Mouse (Mus musculus) gastrocnemius, postnatal 14 days (tissue): ENCODE data around the gene Cntn3. TPM values are rescaled to one million over a fixed set of nuclear protein-coding genes. Genes with fewer than 3 reads are reported as not detected.
"Not testable (repeated sequence)": the region's sequence is repeated elsewhere in the genome, so short reads cannot be mapped to it uniquely, and the experiment has no call there.

Experiments used
- DNase-seq: peaks from one replicate; pipeline ENCODE4 v3.0.0; 2021; ENCODE audit warnings: mixed read lengths
- intact Hi-C: fragments of 180-260 bp; cut with DNase I; formaldehyde crosslinking; loops from one replicate; pipeline ENCODE4 v1.15.1; 2025; ENCODE audit warnings: low total_unique reads
- long read RNA-seq, 2 experiments: library from polyadenylated mRNA; stranded (forward); transcript quantifications; one replicate each; pipeline ENCODE4 v2.0.0; 2021
- total RNA-seq, 2 experiments: library from RNA; stranded (reverse); gene quantifications; 2 replicates each; pipeline ENCODE4 v1.2.3; 2021

Gene Cntn3
- under 1 TPM; 0.08 to 0.09 TPM for total RNA-seq
- long read RNA-seq, experiment 1: 0 reads
- long read RNA-seq, experiment 2: 0 reads

GRCm38 (mm10) chr6:102573001-102573400 lies at the start of gene Cntn3:
Gene Cntn3 (minus strand): TSS chr6:102573101.
- intact Hi-C loops: not testable (repeated sequence)

GRCm38 (mm10) chr6:102600773-102601172 lies 27.9 kb upstream of the Cntn3 start:
- no peak for DNase-seq
- intact Hi-C loops: no loop called here

More at GRCm38 (mm10) chr6:102573001-102573400, at the start of gene Cntn3:
- not testable (repeated sequence) for DNase-seq

- intact Hi-C loops: no loop called here
- no peak for DNase-seq
These were observed 24.9 kb upstream of the Cntn3 start for GRCm38 (mm10) chr6:102597756-102598155.

GRCm38 (mm10) chr6:102590151-102590550 lies 17.2 kb upstream of the Cntn3 start:
- DNase-seq: no peak
- intact Hi-C loops: no loop called here

GRCm38 (mm10) chr6:102589311-102589710 lies 16.4 kb upstream of the Cntn3 start:
- intact Hi-C loops: no loop called here

GRCm38 (mm10) chr6:102586056-102586455 lies 13.2 kb upstream of the Cntn3 start:
- no peak for DNase-seq
- intact Hi-C loops: no loop called here

More at GRCm38 (mm10) chr6:102589311-102589710, 16.4 kb upstream of the Cntn3 start:
- DNase-seq: no peak

GRCm38 (mm10) chr6:102583578-102583977 lies 10.7 kb upstream of the Cntn3 start:
- intact Hi-C loops: no loop called here
- DNase-seq: no peak

GRCm38 (mm10) chr6:102567496-102567895 lies 5.4 kb downstream of the Cntn3 start:
- DNase-seq: no peak
- intact Hi-C loops: no loop called here

GRCm38 (mm10) chr6:102565228-102565627 lies 7.7 kb downstream of the Cntn3 start:
- intact Hi-C loops: no loop called here
- no peak for DNase-seq

GRCm38 (mm10) chr6:102564011-102564731 lies 8.7 kb downstream of the Cntn3 start:
- intact Hi-C loops: no loop called here
- DNase-seq: peak; percentile 17

GRCm38 (mm10) chr6:102563431-102563830 lies 9.5 kb downstream of the Cntn3 start:
- intact Hi-C loops: no loop called here
- no peak for DNase-seq

- no peak for DNase-seq
- intact Hi-C loops: no loop called here
These were observed 15.4 kb downstream of the Cntn3 start for GRCm38 (mm10) chr6:102557521-102557920.

GRCm38 (mm10) chr6:102556497-102556896 lies 16.4 kb downstream of the Cntn3 start:
- DNase-seq: no peak
- intact Hi-C loops: no loop called here

GRCm38 (mm10) chr6:102555814-102556437 lies 17.0 kb downstream of the Cntn3 start:
- intact Hi-C loops: no loop called here
- no peak for DNase-seq

- no peak for DNase-seq
- intact Hi-C loops: no loop called here
These were observed 17.7 kb downstream of the Cntn3 start for GRCm38 (mm10) chr6:102555067-102555657.

GRCm38 (mm10) chr6:102541633-102542412 lies 31.1 kb downstream of the Cntn3 start:
- intact Hi-C loops: no loop called here
- no peak for DNase-seq

- intact Hi-C loops: no loop called here
- no peak for DNase-seq
These were observed 37.3 kb downstream of the Cntn3 start for GRCm38 (mm10) chr6:102535599-102535998.

- no peak for DNase-seq
These were observed 49.9 kb downstream of the Cntn3 start for GRCm38 (mm10) chr6:102523037-102523436.

GRCm38 (mm10) chr6:102520977-102521376 lies 51.9 kb downstream of the Cntn3 start:
- intact Hi-C loops: no loop called here
- DNase-seq: no peak

More at GRCm38 (mm10) chr6:102523037-102523436, 49.9 kb downstream of the Cntn3 start:
- intact Hi-C loops: no loop called here

- no peak for DNase-seq
- intact Hi-C loops: no loop called here
These were observed 57.7 kb downstream of the Cntn3 start for GRCm38 (mm10) chr6:102515231-102515630.
